Comparison of ENCODE assay signal across 14 mouse cellular contexts in genomic region chr7:35648239-35649069, GRCm38 (mm10). TPM values are rescaled to one million over a fixed set of nuclear protein-coding genes. Genes with fewer than 3 reads are reported as not detected.
DNase-seq lines count a peak whose midpoint lies in the region; ATAC-seq and TF ChIP-seq lines count a peak whose summit lies in the region.
"Had no signal": no experiment of that assay in that cellular context is flagged by ENCODE, and none has a peak within 500 bp of the region (broad histone marks: within the 10 kb centered on the region; RNA-seq: fewer than 3 reads in every experiment).

No protein-coding gene starts in this region.

- H3K27me3 ChIP-seq in kidney, embryonic 15.5 days = no peaks in the 10 kb centered on the region
- H3K27me3 ChIP-seq in CH12.LX (replicated peaks) = peaks cover 14% of the 10 kb centered on the region
- no peaks in the 10 kb centered on the region for H3K27me3 ChIP-seq in liver, embryonic 13.5 days
- H3K27me3 ChIP-seq: lung, embryonic 15.5 days; neural tube, embryonic 12.5 days had no signal

- 62% methylated on average over 9 of the region's 9 CpGs for WGBS in kidney, embryonic 15.5 days
- WGBS in liver, embryonic 13.5 days (ENCODE audit: insufficient replicate concordance) = 60% methylated on average over 9 of the region's 9 CpGs

- 0 out of 2 replicates have a peak, but pooled peaks have one; percentile 7 for ATAC-seq in kidney, embryonic 15.5 days (replicated peaks; ENCODE audit: low FRiP score)
- no peak for ATAC-seq in liver, embryonic 13.5 days (ENCODE audit: low read depth)

- no peak for TF ChIP-seq RAD21 in CH12.LX (IDR thresholded peaks at IDR 0.05; ENCODE audit: low read depth, low read length)

- 0 out of 2 replicates have a peak overlapping the region, but pooled peaks have one; percentile 14 for H3K27ac ChIP-seq in kidney, embryonic 15.5 days
- H3K27ac ChIP-seq in CH12.LX (ENCODE audit: insufficient read depth, low read depth) = no peak overlapping the region
- no peak overlapping the region for H3K27ac ChIP-seq in liver, embryonic 13.5 days
- H3K27ac ChIP-seq in left cerebral cortex, adult 2 months = no peak overlapping the region
- H3K27ac ChIP-seq: lung, embryonic 15.5 days; neural tube, embryonic 12.5 days had no signal

- TF ChIP-seq POLR2A in CH12.LX (IDR thresholded peaks at IDR 0.05; ENCODE audit: low read depth, low read length) = no peak

- peaks cover 23% of the 10 kb centered on the region for H3K36me3 ChIP-seq in kidney, embryonic 15.5 days
- H3K36me3 ChIP-seq in CH12.LX (replicated peaks in 1 of 2; ENCODE audit: control insufficient read depth in 1 of 2, insufficient read depth in 1 of 2, low read length in 1 of 2) = peaks cover 15 to 24% of the 10 kb centered on the region in 2 experiments
- peaks cover 21% of the 10 kb centered on the region for H3K36me3 ChIP-seq in liver, embryonic 13.5 days

- peaks cover 17% of the 10 kb centered on the region for H3K79me2 ChIP-seq in CH12.LX (replicated peaks; ENCODE audit: control insufficient read depth, extremely low read depth, insufficient read depth, poor library complexity, severe bottlenecking)

- dilution Hi-C loops in CH12.LX (cut with MboI; ENCODE audit: extremely low pct_ligation_motif_present, extremely low pct_unique_long_range_greater_than_20kb, low sequenced_read_pairs) = no loop called here

- TF ChIP-seq EP300 in CH12.LX (IDR thresholded peaks at IDR 0.05; ENCODE audit: low read length) = no peak

- peaks cover 7% of the 10 kb centered on the region; the same call in 1 of the 2 replicates for H3K4me1 ChIP-seq in kidney, embryonic 15.5 days
- peaks cover 2 to 26% of the 10 kb centered on the region in 2 experiments; a peak in 3 of 4 replicates for H3K4me1 ChIP-seq in CH12.LX (ENCODE audit: control insufficient read depth in 1 of 2, insufficient read depth in 2 of 2)
- H3K4me1 ChIP-seq in liver, embryonic 13.5 days (replicated peaks) = peaks cover 34% of the 10 kb centered on the region
- H3K4me1 ChIP-seq: neural tube, embryonic 12.5 days had no signal

- no peak overlapping the region for H3K9ac ChIP-seq in kidney, embryonic 15.5 days
- H3K9ac ChIP-seq in CH12.LX (ENCODE audit: insufficient read depth, low read depth) = no peak overlapping the region
- H3K9ac ChIP-seq in liver, embryonic 13.5 days = no peak overlapping the region

- no peak overlapping the region for H3K4me3 ChIP-seq in kidney, embryonic 15.5 days (replicated peaks)
- peak overlapping the region; percentile 2 to 26 (median 24) for H3K4me3 ChIP-seq in CH12.LX (replicated peaks in 1 of 3; ENCODE audit: low read depth in 2 of 3, low read length in 2 of 3, poor library complexity in 1 of 3)
- no peak overlapping the region for H3K4me3 ChIP-seq in liver, embryonic 13.5 days (replicated peaks)
- H3K4me3 ChIP-seq in left cerebral cortex, adult 2 months = no peak overlapping the region

- intact Hi-C loops in left cerebral cortex, adult 2 months (cut with DNase I) = loop anchor here (5.0 kb wide), 1 partner anchor 154 kb away; the partner anchor contains the start of gene Zfp507

- H3K9me3 ChIP-seq in kidney, embryonic 15.5 days (replicated peaks) = no peaks in the 10 kb centered on the region; the same call in 1 of the 2 replicates
- peaks cover 10% of the 10 kb centered on the region for H3K9me3 ChIP-seq in CH12.LX (replicated peaks; ENCODE audit: low read length)
- H3K9me3 ChIP-seq in liver, embryonic 13.5 days (replicated peaks) = no peaks in the 10 kb centered on the region
- H3K9me3 ChIP-seq: heart, embryonic 10.5 days; lung, embryonic 15.5 days had no signal

- H3K4me2 ChIP-seq in kidney, embryonic 15.5 days = no peak overlapping the region
- H3K4me2 ChIP-seq in CH12.LX (ENCODE audit: insufficient read depth, low read depth, poor library complexity, severe bottlenecking) = peak overlapping the region; percentile 15; the same call in 1 of the 2 replicates
- H3K4me2 ChIP-seq in liver, embryonic 13.5 days = peak overlapping the region; percentile 4

- no peak for DNase-seq in kidney, adult 9 months
- DNase-seq in CH12.LX (ENCODE audit: extremely low read depth) = peak; percentile 51
- DNase-seq in R1 (ENCODE audit: low read depth, low spot score) = peak; percentile 46
- DNase-seq in liver, embryonic 13.5 days = no peak
- no peak for DNase-seq in left cerebral cortex, adult 2 months (ENCODE audit: extremely low spot score in 1 of 2, low spot score in 2 of 2)
- no peak for DNase-seq in embryo, embryonic 9.5 days (ENCODE audit: extremely low spot score)
- no peak for DNase-seq in yolk sac, embryonic 10.5 days (ENCODE audit: low spot score)
- DNase-seq: cerebellum, adult 2 months; layer of hippocampus, adult 9-11 months; right cerebral cortex, postnatal 4 days had no signal

- TF ChIP-seq CTCF in CH12.LX (conservative IDR thresholded peaks at IDR 0.05 in 1 of 2, IDR thresholded peaks at IDR 0.05 in 1 of 2; ENCODE audit: low read depth in 2 of 2, low read length in 2 of 2) = no peak
- no peak for TF ChIP-seq CTCF in left cerebral cortex, adult 2 months (IDR thresholded peaks at IDR 0.05)

- in situ Hi-C loops in CH12.LX (cut with MboI; ENCODE audit: low pct_ligation_motif_present, low pct_unique_long_range_greater_than_20kb, low sequenced_read_pairs) = no loop called here

TF ChIP-seq in CH12.LX, 34 proteins besides CTCF, POLR2A, EP300 and RAD21:
- TF ChIP-seq ZKSCAN1 (IDR thresholded peaks at IDR 0.05; ENCODE audit: borderline replicate concordance, low read depth, low read length) (no peak), ZNF384 (IDR thresholded peaks at IDR 0.05; ENCODE audit: low read depth, low read length) (no peak), KAT2A (IDR thresholded peaks at IDR 0.05; ENCODE audit: insufficient replicate concordance, low read length) (no peak), UBTF (IDR thresholded peaks at IDR 0.05; ENCODE audit: low read depth, low read length) (no peak), ZC3H11A (IDR thresholded peaks at IDR 0.05; ENCODE audit: low read depth, low read length) (no peak), MYC (IDR thresholded peaks at IDR 0.05; ENCODE audit: low read depth, low read length) (no peak), BHLHE40 (IDR thresholded peaks at IDR 0.05; ENCODE audit: low read depth, low read length) (no peak), SMC3 (IDR thresholded peaks at IDR 0.05; ENCODE audit: low read depth, low read length) (no peak), GABPA (IDR thresholded peaks at IDR 0.05; ENCODE audit: insufficient replicate concordance, low read depth, low read length) (no peak), MXI1 (IDR thresholded peaks at IDR 0.05; ENCODE audit: low read depth, low read length) (no peak), CHD2 (IDR thresholded peaks at IDR 0.05; ENCODE audit: low read length) (no peak), NELFE (IDR thresholded peaks at IDR 0.05; ENCODE audit: low read depth, low read length) (no peak), SIN3A (IDR thresholded peaks at IDR 0.05; ENCODE audit: low read length) (no peak), MAZ (IDR thresholded peaks at IDR 0.05; ENCODE audit: low read depth, low read length) (no peak), CHD1 (IDR thresholded peaks at IDR 0.05; ENCODE audit: low read depth, low read length) (no peak), ETS1 (conservative IDR thresholded peaks at IDR 0.05; ENCODE audit: low read depth, low read length) (no peak), E2F4 (IDR thresholded peaks at IDR 0.05; ENCODE audit: insufficient replicate concordance, low read depth, low read length) (no peak), JUN (IDR thresholded peaks at IDR 0.05; ENCODE audit: insufficient read depth, low read depth, low read length) (no peak)

RNA-seq across cellular contexts. Expression of gene Pdcd5, which starts 1.1 kb away (rescaled TPM):
- 240 and 241 TPM in 2 replicates for polyA plus RNA-seq in kidney, embryonic 15.5 days (2015; fragmentation: Nextera tagmentation; extraction: Ambion mirVana)
- 174 and 227 TPM in 2 replicates for total RNA-seq in CH12.LX (2012; rRNA removed)
- 241 and 294 TPM in 2 replicates for total RNA-seq in CH12.LX (2014; rRNA removed)
- 242 and 272 TPM in 2 replicates for polyA plus RNA-seq in CH12.LX (2012; ENCODE audit: insufficient read length, low read depth)
- polyA plus RNA-seq in liver, embryonic 13.5 days (2015; fragmentation: Nextera tagmentation; extraction: Ambion mirVana) = 167 and 169 TPM in 2 replicates
- total RNA-seq in left cerebral cortex, adult 2 months (2021) = 10 to 100 TPM; 68.1 to 69.2 TPM

Comparison
In these comparisons a context has a peak if more than half of its experiments do, and no peak if none do; other contexts are left out.
1. H3K4me3 ChIP-seq: peak in CH12.LX (3 of 3); none in kidney, embryonic 15.5 days (single experiment), liver, embryonic 13.5 days (single experiment) and left cerebral cortex, adult 2 months (single experiment).
2. DNase-seq: peak in CH12.LX (single experiment) and R1 (single experiment); none in kidney, adult 9 months (single experiment), liver, embryonic 13.5 days (single experiment), left cerebral cortex, adult 2 months (0 of 2), embryo, embryonic 9.5 days (single experiment) and yolk sac, embryonic 10.5 days (single experiment).